Mouse (Mus musculus) lung, postnatal 36 days (tissue): ENCODE results near the gene Fdxacb1.

Experiments used
- DNase-seq: peaks from one replicate; pipeline ENCODE4 v3.0.0; 2022; ENCODE audit warnings: mixed read lengths

The Fdxacb1 gene

GRCm38 (mm10) chr9:50768107-50769002, at the start of gene Fdxacb1:
Gene Fdxacb1, plus strand, starts transcription at chr9:50768236.
- peak; percentile 100 for DNase-seq

GRCm38 (mm10) chr9:50718878-50719277, 49.2 kb upstream of the Fdxacb1 start:
- no peak for DNase-seq

- DNase-seq = no peak
These were observed 47.0 kb upstream of the Fdxacb1 start for GRCm38 (mm10) chr9:50721061-50721460.

- DNase-seq = no peak
These were observed 45.6 kb upstream of the Fdxacb1 start for GRCm38 (mm10) chr9:50722451-50722911.

- DNase-seq = peak; percentile 91
These were observed 44.6 kb upstream of the Fdxacb1 start for GRCm38 (mm10) chr9:50723406-50723805.

- no peak for DNase-seq
These were observed 43.9 kb upstream of the Fdxacb1 start for GRCm38 (mm10) chr9:50724147-50724546.

- DNase-seq = no peak
These were observed 43.2 kb upstream of the Fdxacb1 start for GRCm38 (mm10) chr9:50724661-50725330.

GRCm38 (mm10) chr9:50725921-50726590, 42.0 kb upstream of the Fdxacb1 start:
- DNase-seq = no peak

- DNase-seq = no peak
These were observed 40.7 kb upstream of the Fdxacb1 start for GRCm38 (mm10) chr9:50727171-50727924.

GRCm38 (mm10) chr9:50727925-50728651, 39.9 kb upstream of the Fdxacb1 start:
- peak; percentile 59 for DNase-seq

- DNase-seq = no peak
These were observed 38.4 kb upstream of the Fdxacb1 start for GRCm38 (mm10) chr9:50729600-50729999.

- DNase-seq = no peak
These were observed 35.5 kb upstream of the Fdxacb1 start for GRCm38 (mm10) chr9:50732560-50732959.

- DNase-seq = peak; percentile 87
These were observed 33.0 kb upstream of the Fdxacb1 start for GRCm38 (mm10) chr9:50734989-50735388.

- DNase-seq = peak; percentile 94
These were observed 28.8 kb upstream of the Fdxacb1 start, which contains the start of gene Dixdc1 for GRCm38 (mm10) chr9:50738914-50739870. Gene Dixdc1, minus strand, starts transcription at chr9:50739517.

GRCm38 (mm10) chr9:50740867-50741784, 26.9 kb upstream of the Fdxacb1 start:
- DNase-seq = no peak

- no peak for DNase-seq
These were observed 25.8 kb upstream of the Fdxacb1 start for GRCm38 (mm10) chr9:50742261-50742660.

GRCm38 (mm10) chr9:50742744-50743143, 25.3 kb upstream of the Fdxacb1 start:
- DNase-seq = no peak

GRCm38 (mm10) chr9:50745806-50746205, 22.2 kb upstream of the Fdxacb1 start:
- peak; percentile 74 for DNase-seq

GRCm38 (mm10) chr9:50746214-50746677, 21.8 kb upstream of the Fdxacb1 start, which contains the start of gene 2310030G06Rik:
Gene 2310030G06Rik, minus strand, starts transcription at chr9:50746536.
- peak; percentile 80 for DNase-seq
